Mouse (Mus musculus): ENCODE results near the gene Unc5cl.

Gene Unc5cl

GRCm38 (mm10) chr17:48454688-48455087 lies at the start of gene Unc5cl:
Gene Unc5cl (plus strand): TSS chr17:48454901.
- no peak for DNase-seq (ENCODE audit: inconsistent ontology term)

GRCm38 (mm10) chr17:48407154-48407553 lies 47.5 kb upstream of the Unc5cl start:
- DNase-seq (ENCODE audit: inconsistent ontology term): no peak

- DNase-seq (ENCODE audit: inconsistent ontology term): peak; percentile 54
Observed at GRCm38 (mm10) chr17:48407910-48408525, 46.7 kb upstream of the Unc5cl start.

- peak; percentile 83 for DNase-seq (ENCODE audit: inconsistent ontology term)
Observed at GRCm38 (mm10) chr17:48408526-48409291, 46.0 kb upstream of the Unc5cl start.

- peak; percentile 100 for DNase-seq (ENCODE audit: inconsistent ontology term)
Observed at GRCm38 (mm10) chr17:48409380-48410298, 45.1 kb upstream of the Unc5cl start, which contains the start of the genes Nfya and Oard1. Gene Nfya (minus strand): TSS chr17:48409906. Gene Oard1 (plus strand): TSS chr17:48410014.

- no peak for DNase-seq (ENCODE audit: inconsistent ontology term)
Observed at GRCm38 (mm10) chr17:48410299-48410785, 44.4 kb upstream of the Unc5cl start.

- DNase-seq (ENCODE audit: inconsistent ontology term): no peak
Observed at GRCm38 (mm10) chr17:48411241-48411640, 43.5 kb upstream of the Unc5cl start.

- DNase-seq (ENCODE audit: inconsistent ontology term): no peak
Observed at GRCm38 (mm10) chr17:48416011-48416410, 38.7 kb upstream of the Unc5cl start.

- DNase-seq (ENCODE audit: inconsistent ontology term): peak; percentile 17
Observed at GRCm38 (mm10) chr17:48416425-48417195, 38.1 kb upstream of the Unc5cl start.

GRCm38 (mm10) chr17:48417521-48417920 lies 37.2 kb upstream of the Unc5cl start:
- DNase-seq (ENCODE audit: inconsistent ontology term): no peak

- DNase-seq (ENCODE audit: inconsistent ontology term): no peak
Observed at GRCm38 (mm10) chr17:48418174-48418573, 36.5 kb upstream of the Unc5cl start.

GRCm38 (mm10) chr17:48418781-48419180 lies 35.9 kb upstream of the Unc5cl start:
- DNase-seq (ENCODE audit: inconsistent ontology term): no peak

- no peak for DNase-seq (ENCODE audit: inconsistent ontology term)
Observed at GRCm38 (mm10) chr17:48419571-48419970, 35.1 kb upstream of the Unc5cl start.

- peak; percentile 27 for DNase-seq (ENCODE audit: inconsistent ontology term)
Observed at GRCm38 (mm10) chr17:48424237-48424636, 30.5 kb upstream of the Unc5cl start.

- DNase-seq (ENCODE audit: inconsistent ontology term): no peak
Observed at GRCm38 (mm10) chr17:48425823-48426612, 28.7 kb upstream of the Unc5cl start.

GRCm38 (mm10) chr17:48426991-48427750 lies 27.5 kb upstream of the Unc5cl start:
- DNase-seq (ENCODE audit: inconsistent ontology term): no peak

GRCm38 (mm10) chr17:48427852-48428530 lies 26.7 kb upstream of the Unc5cl start:
- no peak for DNase-seq (ENCODE audit: inconsistent ontology term)

GRCm38 (mm10) chr17:48430394-48430793 lies 24.3 kb upstream of the Unc5cl start:
- DNase-seq (ENCODE audit: inconsistent ontology term): no peak

GRCm38 (mm10) chr17:48431054-48431453 lies 23.6 kb upstream of the Unc5cl start:
- no peak for DNase-seq (ENCODE audit: inconsistent ontology term)
